Mouse (Mus musculus): ENCODE measurements around the gene Insl6. TPM values are rescaled to one million over a fixed set of nuclear protein-coding genes. Genes with fewer than 3 reads are reported as not detected.
A peak's percentile ranks its signal among the peaks of the same experiment; 100 is the strongest.

The Insl6 gene
- polyA plus RNA-seq (2014; fragmentation: Nextera tagmentation; extraction: Ambion mirVana): 3.1 and 3.2 TPM in 2 replicates

- Histone ChIP-seq H3K27me3 (replicated peaks; ENCODE audit: control insufficient read depth, insufficient read depth, low read length) (0 out of 2 replicates have a peak, but pooled peaks cover 3% of the 10 kb centered on the region), H3K4me3 (ENCODE audit: low read depth, low read length) (peak within 1 kb of the TSS; percentile 30), H3K36me3 (ENCODE audit: control insufficient read depth, insufficient read depth, low read length) (no peaks in the 10 kb centered on the region), H3K4me1 (replicated peaks; ENCODE audit: control insufficient read depth, insufficient read depth, low read length) (peaks cover 3% of the 10 kb centered on the region; the same call in 1 of the 2 replicates), H3K9ac (ENCODE audit: low read depth, low read length) (peak within 1 kb of the TSS; percentile 56; the same call in 1 of the 2 replicates), H3K4me2 (peak within 1 kb of the TSS; percentile 69), H3K27ac (ENCODE audit: low read depth, low read length) (no peak within 1 kb of the TSS), H3K9me3 (ENCODE audit: control insufficient read depth, low read length) (no peaks in the 10 kb centered on the region)
- WGBS: 4% methylated on average over 29 of the region's 31 CpGs
- DNase-seq (ENCODE audit: low spot score) (peak; percentile 80), ATAC-seq (replicated peaks; ENCODE audit: low FRiP score) (peak; percentile 94)
Measured at GRCm38 (mm10) chr19:29325053-29325851, at the start of gene Insl6. Insl6 (minus strand) TSS chr19:29325356.

DNA sequence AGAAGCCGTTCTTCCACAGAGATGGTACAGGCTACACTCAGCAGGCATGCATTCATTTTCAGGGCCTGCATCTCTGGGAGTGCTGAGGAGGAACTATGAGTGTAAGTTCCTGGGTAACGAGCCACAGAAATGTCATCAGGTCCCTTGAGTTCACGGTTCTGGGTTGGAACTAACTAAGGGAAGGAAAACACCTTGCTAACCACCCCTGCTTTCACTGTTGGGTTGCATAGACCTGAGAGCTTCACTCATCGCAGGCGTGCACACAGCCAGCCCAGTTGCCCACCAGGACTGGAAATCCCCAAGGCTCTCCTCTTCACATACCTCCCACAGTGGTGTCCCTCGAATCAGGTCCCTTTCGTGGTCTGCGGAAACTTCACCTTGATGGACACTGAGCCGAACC is 49.8 kb upstream of the Insl6 start:
- DNase-seq (ENCODE audit: low spot score) (no peak), ATAC-seq (replicated peaks; ENCODE audit: low FRiP score) (no peak)
- Histone ChIP-seq H3K9ac (ENCODE audit: low read depth, low read length) (no peak overlapping the region), H3K9me3 (ENCODE audit: control insufficient read depth, low read length) (no peaks in the 10 kb centered on the region), H3K36me3 (ENCODE audit: control insufficient read depth, insufficient read depth, low read length) (no peaks in the 10 kb centered on the region), H3K4me1 (replicated peaks; ENCODE audit: control insufficient read depth, insufficient read depth, low read length) (0 out of 2 replicates have a peak, but pooled peaks cover 4% of the 10 kb centered on the region), H3K27ac (ENCODE audit: low read depth, low read length) (no peak overlapping the region), H3K27me3 (replicated peaks; ENCODE audit: control insufficient read depth, insufficient read depth, low read length) (no peaks in the 10 kb centered on the region), H3K4me3 (ENCODE audit: low read depth, low read length) (no peak overlapping the region), H3K4me2 (no peak overlapping the region)
- 87% methylated on average over 9 of the region's 9 CpGs for WGBS

DNA sequence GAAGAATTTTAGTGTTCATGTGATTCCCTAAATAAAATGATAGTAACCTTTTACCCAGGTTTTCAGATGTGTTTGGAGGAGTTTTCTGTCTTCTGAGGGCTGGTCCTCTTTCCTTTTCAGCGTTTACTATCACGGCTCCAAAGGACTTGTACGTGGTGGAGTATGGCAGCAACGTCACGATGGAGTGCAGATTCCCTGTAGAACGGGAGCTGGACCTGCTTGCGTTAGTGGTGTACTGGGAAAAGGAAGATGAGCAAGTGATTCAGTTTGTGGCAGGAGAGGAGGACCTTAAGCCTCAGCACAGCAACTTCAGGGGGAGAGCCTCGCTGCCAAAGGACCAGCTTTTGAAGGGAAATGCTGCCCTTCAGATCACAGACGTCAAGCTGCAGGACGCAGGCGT is 48.3 kb upstream of the Insl6 start:
- Histone ChIP-seq H3K4me2 (no peak overlapping the region), H3K4me3 (ENCODE audit: low read depth, low read length) (no peak overlapping the region), H3K9ac (ENCODE audit: low read depth, low read length) (no peak overlapping the region), H3K27ac (ENCODE audit: low read depth, low read length) (no peak overlapping the region), H3K36me3 (ENCODE audit: control insufficient read depth, insufficient read depth, low read length) (no peaks in the 10 kb centered on the region), H3K4me1 (replicated peaks; ENCODE audit: control insufficient read depth, insufficient read depth, low read length) (peaks cover 8% of the 10 kb centered on the region), H3K9me3 (ENCODE audit: control insufficient read depth, low read length) (no peaks in the 10 kb centered on the region), H3K27me3 (replicated peaks; ENCODE audit: control insufficient read depth, insufficient read depth, low read length) (no peaks in the 10 kb centered on the region)
- ATAC-seq (replicated peaks; ENCODE audit: low FRiP score) (no peak), DNase-seq (ENCODE audit: low spot score) (no peak)
- 49% methylated on average over 11 of the region's 11 CpGs for WGBS

DNA sequence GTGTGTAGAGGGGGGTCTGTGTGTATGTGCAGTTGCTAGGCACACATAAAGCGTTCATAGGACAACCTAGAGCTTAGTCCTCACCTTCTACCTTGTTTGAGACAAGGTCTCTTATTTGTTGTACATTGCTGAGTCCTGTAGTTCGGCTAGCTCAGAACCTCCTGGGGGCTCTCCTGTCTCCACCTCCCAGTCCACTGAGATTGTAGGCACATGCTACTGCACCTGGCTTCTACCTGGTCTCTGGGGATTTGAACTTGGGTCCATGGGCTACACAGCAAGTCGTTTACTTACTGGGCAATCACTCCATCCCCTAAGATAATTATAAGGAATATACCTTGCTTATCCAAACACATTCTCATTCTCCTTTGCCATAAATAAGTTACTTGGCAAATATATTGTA is 47.5 kb upstream of the Insl6 start:
- H3K9ac ChIP-seq (ENCODE audit: low read depth, low read length): no peak overlapping the region
- H3K4me3 ChIP-seq (ENCODE audit: low read depth, low read length): no peak overlapping the region
- no peak for ATAC-seq (replicated peaks; ENCODE audit: low FRiP score)
- H3K4me2 ChIP-seq: no peak overlapping the region
- no peak for DNase-seq (ENCODE audit: low spot score)
- no peaks in the 10 kb centered on the region for H3K27me3 ChIP-seq (replicated peaks; ENCODE audit: control insufficient read depth, insufficient read depth, low read length)
- H3K36me3 ChIP-seq (ENCODE audit: control insufficient read depth, insufficient read depth, low read length): no peaks in the 10 kb centered on the region
- no peak overlapping the region for H3K27ac ChIP-seq (ENCODE audit: low read depth, low read length)
- H3K9me3 ChIP-seq (ENCODE audit: control insufficient read depth, low read length): no peaks in the 10 kb centered on the region
- H3K4me1 ChIP-seq (replicated peaks; ENCODE audit: control insufficient read depth, insufficient read depth, low read length): peaks cover 8% of the 10 kb centered on the region
- 89% methylated on average over 3 of the region's 3 CpGs for WGBS

GRCm38 (mm10) chr19:29372138-29372537 is 47.0 kb upstream of the Insl6 start:
- H3K9ac ChIP-seq (ENCODE audit: low read depth, low read length): no peak overlapping the region
- ATAC-seq (replicated peaks; ENCODE audit: low FRiP score) (no peak), DNase-seq (ENCODE audit: low spot score) (no peak)
- no peak overlapping the region for H3K27ac ChIP-seq (ENCODE audit: low read depth, low read length)
- H3K4me3 ChIP-seq (ENCODE audit: low read depth, low read length): no peak overlapping the region
- WGBS: 67% methylated on average over 4 of the region's 4 CpGs
- H3K27me3 ChIP-seq (replicated peaks; ENCODE audit: control insufficient read depth, insufficient read depth, low read length): no peaks in the 10 kb centered on the region
- H3K4me2 ChIP-seq: peak overlapping the region; percentile 43
- no peaks in the 10 kb centered on the region for H3K36me3 ChIP-seq (ENCODE audit: control insufficient read depth, insufficient read depth, low read length)
- H3K9me3 ChIP-seq (ENCODE audit: control insufficient read depth, low read length): no peaks in the 10 kb centered on the region
- H3K4me1 ChIP-seq (replicated peaks; ENCODE audit: control insufficient read depth, insufficient read depth, low read length): peaks cover 11% of the 10 kb centered on the region

GRCm38 (mm10) chr19:29371284-29372081 is 46.3 kb upstream of the Insl6 start:
- WGBS: 74% methylated on average over 18 of the region's 18 CpGs
- Histone ChIP-seq H3K4me3 (ENCODE audit: low read depth, low read length) (no peak overlapping the region), H3K9me3 (ENCODE audit: control insufficient read depth, low read length) (no peaks in the 10 kb centered on the region), H3K27me3 (replicated peaks; ENCODE audit: control insufficient read depth, insufficient read depth, low read length) (no peaks in the 10 kb centered on the region), H3K27ac (ENCODE audit: low read depth, low read length) (no peak overlapping the region), H3K9ac (ENCODE audit: low read depth, low read length) (no peak overlapping the region), H3K36me3 (ENCODE audit: control insufficient read depth, insufficient read depth, low read length) (no peaks in the 10 kb centered on the region), H3K4me1 (replicated peaks; ENCODE audit: control insufficient read depth, insufficient read depth, low read length) (peaks cover 11% of the 10 kb centered on the region), H3K4me2 (peak overlapping the region; percentile 43)
- no peak for ATAC-seq (replicated peaks; ENCODE audit: low FRiP score)
- no peak for DNase-seq (ENCODE audit: low spot score)

DNA sequence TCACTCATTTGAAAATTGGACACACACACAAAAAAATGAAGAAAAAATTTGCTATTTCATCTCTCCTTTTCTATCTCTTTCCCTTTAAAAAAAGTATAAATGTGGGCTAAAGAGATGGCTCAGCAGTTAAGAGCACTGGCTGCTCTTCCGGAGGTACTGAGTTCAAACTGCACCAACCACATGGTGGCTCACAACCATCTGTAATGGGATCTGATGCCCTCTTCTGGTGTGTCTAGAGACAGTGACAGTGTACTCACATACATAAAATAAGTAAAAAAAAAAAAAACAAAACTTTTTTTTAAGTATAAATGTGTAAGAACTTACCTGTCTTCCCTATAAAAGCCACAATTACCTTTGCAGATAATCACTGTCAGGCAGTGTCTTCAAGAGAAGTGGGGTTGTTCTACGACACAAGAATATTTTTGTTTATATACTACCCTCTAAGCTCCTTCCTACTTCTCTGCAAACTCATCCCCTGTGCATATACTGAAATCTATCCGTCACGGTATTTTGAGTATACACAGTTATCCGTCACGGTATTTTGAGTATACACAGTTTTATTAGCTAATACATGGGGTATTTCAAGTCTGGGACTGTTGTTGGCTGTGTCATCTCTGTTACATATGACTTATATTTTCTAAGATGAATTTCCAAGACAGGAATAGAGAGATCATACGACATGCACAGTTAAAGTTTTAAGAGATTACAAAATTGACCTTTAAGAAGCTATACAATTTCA is 45.6 kb upstream of the Insl6 start:
- Histone ChIP-seq H3K9ac (ENCODE audit: low read depth, low read length) (no peak overlapping the region), H3K4me2 (no peak overlapping the region), H3K27me3 (replicated peaks; ENCODE audit: control insufficient read depth, insufficient read depth, low read length) (no peaks in the 10 kb centered on the region), H3K27ac (ENCODE audit: low read depth, low read length) (no peak overlapping the region), H3K9me3 (ENCODE audit: control insufficient read depth, low read length) (no peaks in the 10 kb centered on the region), H3K36me3 (ENCODE audit: control insufficient read depth, insufficient read depth, low read length) (no peaks in the 10 kb centered on the region), H3K4me1 (replicated peaks; ENCODE audit: control insufficient read depth, insufficient read depth, low read length) (peaks cover 11% of the 10 kb centered on the region), H3K4me3 (ENCODE audit: low read depth, low read length) (no peak overlapping the region)
- ATAC-seq (replicated peaks; ENCODE audit: low FRiP score) (no peak), DNase-seq (ENCODE audit: low spot score) (no peak)
- WGBS: 82% methylated on average over 7 of the region's 7 CpGs

DNA sequence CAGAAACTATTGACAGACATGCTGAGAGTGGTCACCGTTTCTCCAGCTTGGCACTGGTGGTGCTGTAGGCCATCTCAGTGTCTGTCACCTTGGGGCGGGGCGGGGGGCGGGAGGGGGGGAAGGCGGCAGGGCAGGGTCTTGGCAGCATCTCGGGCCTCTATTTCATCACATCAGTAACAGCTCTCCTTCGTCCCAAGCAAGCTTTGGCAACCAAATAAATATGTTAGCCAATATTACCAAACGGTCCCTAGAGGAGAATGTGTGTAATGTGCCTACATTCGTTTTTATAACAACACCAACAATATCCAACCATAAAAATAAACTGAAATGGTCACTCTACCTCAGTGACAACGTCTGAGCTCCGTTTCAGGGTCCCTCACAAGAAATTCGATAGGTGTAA is 45.0 kb upstream of the Insl6 start:
- Histone ChIP-seq H3K4me1 (replicated peaks; ENCODE audit: control insufficient read depth, insufficient read depth, low read length) (peaks cover 11% of the 10 kb centered on the region), H3K4me2 (no peak overlapping the region), H3K27me3 (replicated peaks; ENCODE audit: control insufficient read depth, insufficient read depth, low read length) (no peaks in the 10 kb centered on the region), H3K36me3 (ENCODE audit: control insufficient read depth, insufficient read depth, low read length) (no peaks in the 10 kb centered on the region), H3K9me3 (ENCODE audit: control insufficient read depth, low read length) (no peaks in the 10 kb centered on the region), H3K27ac (ENCODE audit: low read depth, low read length) (no peak overlapping the region), H3K9ac (ENCODE audit: low read depth, low read length) (no peak overlapping the region), H3K4me3 (ENCODE audit: low read depth, low read length) (no peak overlapping the region)
- DNase-seq (ENCODE audit: low spot score): no peak
- WGBS: 66% methylated on average over 12 of the region's 12 CpGs
- ATAC-seq (replicated peaks; ENCODE audit: low FRiP score): no peak
